Mouse (Mus musculus): ENCODE measurements around the gene Dedd2.

Dedd2 gene

DNA sequence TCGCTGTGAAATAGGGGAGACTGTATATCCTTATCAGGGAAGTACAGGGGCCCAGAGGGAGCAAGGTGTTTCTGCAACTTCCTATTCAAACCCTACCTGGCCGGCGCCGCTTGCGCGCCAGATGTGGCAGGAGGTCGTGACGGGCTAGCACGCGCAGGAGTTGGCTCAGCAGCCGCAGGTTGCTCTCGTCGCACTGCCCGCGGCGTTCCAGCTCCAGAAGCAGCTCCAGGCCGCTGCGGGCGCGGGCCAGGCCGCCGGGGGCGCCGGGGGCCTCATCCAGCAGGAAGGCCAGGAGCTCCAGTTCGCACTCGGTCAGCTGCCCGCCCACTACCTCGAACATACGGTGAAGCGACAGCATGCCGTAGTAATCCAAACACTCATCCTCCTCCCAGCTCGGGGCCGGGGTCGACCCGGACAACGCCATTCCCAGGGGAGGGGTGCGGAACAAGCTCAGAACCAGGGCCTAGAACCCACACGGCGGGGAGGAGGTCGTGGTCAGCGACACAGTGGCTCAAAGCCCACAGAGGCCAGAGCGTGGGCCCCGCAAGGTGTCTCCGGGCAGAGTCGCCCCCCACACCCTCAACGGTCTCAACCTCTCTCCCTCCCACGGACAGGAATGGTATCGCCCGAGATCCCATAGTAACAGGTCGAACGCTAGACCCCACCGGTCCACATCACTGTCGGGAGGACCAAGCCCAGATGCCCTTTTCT is 1.6 kb downstream of the Dedd2 start:
- peak in 1 of 2 experiments; percentile 53 for DNase-seq

DNA sequence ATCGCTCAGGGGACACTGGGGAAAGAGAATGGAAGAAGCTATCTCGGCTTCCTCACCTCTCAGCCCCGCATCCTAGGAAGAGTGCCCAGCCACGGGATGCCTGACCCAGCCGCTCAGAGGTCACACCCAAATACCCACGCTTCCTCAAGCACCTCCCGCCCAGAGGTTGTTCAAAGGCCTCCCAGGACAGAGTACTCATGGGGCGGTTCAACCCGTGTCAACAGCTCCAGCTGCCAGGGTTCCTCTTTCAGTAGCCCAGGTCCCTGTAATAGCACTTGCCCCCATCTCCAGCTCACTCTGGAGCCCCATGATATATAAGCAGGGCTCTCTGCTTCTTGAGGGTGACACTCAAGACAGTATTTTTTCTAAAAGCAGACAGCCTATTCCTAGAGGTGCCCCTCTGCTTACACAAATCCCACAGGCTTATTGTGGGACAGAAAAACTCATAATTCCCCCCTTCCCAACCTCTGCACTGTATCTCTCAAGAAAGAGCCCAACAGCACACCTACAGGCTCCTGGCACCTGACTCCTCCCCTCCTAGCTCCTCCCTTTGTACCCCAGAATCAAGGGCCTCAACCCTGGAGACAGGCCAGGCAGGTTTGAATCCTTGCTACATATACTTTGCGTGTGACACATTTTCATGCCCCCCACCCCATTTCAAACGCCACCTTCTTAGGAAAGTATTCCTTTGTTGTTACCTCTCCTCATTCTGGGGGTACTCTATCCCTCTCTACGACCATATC is 2.6 kb downstream of the Dedd2 start:
- peak; percentile 59 to 68 for DNase-seq

DNA sequence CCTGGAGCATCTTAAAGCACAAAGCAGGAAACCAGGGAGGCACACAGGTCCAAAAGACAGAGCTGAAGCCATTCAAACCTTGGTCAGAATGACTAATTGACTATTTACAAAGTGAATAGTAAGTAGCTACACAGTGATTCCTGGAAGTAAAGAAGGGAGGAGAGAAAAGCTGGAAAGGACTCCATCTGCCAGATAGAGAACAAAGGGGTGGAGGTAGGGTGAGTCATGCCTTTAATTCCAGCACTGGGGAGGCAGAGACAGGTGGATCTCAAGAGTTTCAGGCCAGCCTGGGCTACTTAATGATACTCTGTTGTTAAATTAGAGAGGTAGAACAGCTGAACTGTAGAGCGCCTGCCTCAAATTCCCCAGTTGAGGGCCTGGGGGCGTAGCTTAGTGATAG is 6.2 kb downstream of the Dedd2 start:
- no peak for DNase-seq

DNA sequence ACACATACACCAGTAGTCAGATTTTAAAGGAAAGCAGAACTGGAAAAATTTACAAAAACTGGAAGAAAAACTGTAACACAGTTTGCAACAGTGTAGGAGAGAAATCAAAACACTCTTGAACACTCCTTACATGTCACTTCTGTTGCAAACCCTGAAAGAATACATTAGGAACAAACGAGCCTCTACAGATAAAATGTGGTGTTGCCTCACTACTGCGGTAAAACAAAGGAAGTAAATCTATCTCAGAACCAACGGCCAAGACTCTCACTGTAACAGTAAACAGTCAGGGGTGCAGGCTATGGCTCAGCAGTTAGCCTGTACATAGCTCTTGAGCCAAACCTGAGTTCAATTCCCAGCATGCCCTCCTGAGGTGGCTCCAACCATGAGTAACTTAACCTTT is 7.3 kb downstream of the Dedd2 start:
- DNase-seq, result no peak

DNA sequence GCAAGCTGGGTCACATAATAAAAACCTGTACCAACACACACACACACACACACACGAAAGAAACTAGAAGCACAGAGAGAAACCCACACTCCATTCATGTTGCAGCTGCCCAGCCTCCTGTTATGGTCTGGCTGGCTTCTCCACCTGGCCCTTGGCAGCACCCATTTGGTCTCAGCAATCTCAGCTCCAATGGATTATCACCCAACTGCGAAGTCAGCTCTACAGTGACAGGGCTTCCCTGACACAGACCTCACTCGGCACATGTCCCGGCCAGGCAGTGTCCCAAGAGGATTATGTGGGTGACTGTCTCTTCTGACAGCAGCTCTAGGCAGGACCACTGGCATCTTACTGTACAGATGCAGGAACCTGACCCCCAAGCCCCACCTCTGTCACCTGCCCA is 9.9 kb downstream of the Dedd2 start:
- no peak for DNase-seq

DNA sequence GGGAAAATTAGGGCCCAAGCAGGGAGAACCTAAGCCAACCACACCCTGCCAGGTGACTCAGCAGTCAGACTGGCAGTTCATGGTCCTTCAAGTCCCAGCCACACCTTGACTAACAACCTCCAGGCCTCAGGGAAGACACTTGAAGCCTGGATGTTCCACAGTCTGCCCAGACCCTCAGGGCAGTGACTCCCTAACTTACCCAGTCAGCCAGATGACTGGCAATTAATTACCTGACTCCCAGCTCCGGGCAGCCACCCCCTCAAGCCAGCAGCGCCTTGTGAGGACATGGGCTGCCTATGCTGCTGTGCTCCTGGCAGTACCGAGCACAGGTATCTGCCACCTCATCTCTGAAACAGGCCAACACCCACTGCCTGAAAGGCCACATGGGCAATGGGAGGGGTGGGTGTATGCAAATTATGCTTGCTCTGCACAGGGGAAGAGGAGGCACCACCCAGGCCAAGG is 11.2 kb downstream of the Dedd2 start:
- peak; percentile 31 to 65 for DNase-seq

DNA sequence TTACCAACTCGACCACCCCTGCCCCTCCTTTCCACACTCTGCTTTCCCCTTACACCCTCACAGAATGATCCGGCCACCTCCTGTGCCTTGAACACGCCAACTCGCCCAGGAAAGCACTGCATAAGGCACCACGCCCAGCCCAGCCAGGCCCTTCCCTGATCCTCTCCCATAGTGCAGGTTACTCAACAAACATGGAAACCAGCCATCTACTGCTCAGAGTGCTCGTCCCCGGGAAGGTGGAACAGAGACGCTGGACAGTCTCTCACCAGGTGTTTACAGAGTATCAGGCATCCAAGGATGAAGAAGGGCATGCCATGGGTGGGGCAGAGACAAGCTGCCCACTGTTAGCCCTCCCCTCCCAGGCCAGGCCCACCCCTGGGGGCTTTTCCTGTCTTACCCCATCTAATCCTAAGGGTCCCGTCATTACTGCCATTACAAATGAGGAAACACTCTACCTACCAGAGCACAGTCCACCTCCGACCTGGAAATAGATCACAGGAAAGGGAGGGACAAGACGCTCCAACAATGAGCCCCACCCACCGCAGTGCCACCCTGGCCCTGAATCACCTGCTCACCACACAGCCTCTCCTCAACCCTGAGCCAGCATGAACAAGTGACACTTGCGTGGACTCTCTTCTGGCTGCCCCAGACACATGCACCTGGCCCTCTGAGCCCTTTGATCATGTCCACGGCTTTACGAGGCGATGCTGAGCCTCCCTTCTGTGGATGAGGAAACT is 14.2 kb downstream of the Dedd2 start:
- DNase-seq, result peak; percentile 39 to 56

DNA sequence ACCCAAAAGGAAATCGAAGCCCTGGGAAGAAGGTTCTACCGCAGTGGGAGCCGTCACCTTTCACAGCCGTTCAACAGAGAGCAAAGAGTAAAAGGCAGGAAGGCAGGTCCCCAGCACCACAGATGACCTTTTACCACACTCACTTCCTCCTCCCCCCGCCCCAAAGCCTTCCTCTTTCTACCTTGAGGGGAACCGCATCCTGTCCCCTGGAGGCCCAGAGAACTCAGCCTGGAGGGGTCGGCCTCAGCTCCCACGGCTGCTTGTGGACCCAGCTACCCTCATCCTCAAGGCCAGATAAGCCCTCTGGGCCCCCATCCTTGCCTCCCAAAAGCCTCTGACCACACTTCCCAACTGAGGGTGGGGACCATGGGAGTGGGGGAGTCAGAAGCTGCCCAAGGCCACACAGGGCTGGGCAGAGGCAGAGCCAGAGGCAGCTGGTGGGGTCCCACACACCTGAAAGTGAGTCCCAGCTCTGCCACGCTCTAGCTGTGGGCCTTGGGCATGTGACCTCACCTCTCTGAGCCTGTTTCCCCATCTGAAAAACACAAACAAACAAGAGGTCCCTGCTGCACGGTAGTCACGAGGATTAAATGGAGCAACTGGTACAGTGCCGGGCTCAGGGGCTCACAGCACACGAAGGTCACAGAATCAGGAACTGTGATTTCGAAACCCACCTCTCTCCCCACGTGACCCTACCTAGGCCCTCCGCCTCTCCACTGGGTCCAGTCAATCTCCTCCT is 14.9 kb downstream of the Dedd2 start:
- peak; percentile 38 to 39 for DNase-seq

DNA sequence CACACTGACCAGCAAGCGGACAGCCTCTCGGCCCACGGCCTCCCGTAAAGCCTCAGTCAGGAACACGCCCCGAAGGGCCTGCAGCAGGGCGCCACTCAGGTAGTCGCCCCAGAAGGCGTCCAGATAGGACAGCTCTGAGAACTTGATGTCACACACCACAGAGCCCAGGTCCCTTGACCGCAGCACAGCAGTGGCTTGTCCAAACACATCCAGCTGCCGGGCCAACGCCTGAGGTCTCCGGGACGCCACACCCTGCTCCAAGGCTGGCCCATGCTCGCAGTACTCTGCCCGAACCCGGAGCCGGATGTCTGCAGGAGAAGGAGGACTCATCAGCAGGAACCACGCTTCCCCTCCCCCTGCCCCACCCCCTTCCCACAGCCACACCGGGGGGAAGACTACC is 16.8 kb downstream of the Dedd2 start:
- no peak for DNase-seq

DNA sequence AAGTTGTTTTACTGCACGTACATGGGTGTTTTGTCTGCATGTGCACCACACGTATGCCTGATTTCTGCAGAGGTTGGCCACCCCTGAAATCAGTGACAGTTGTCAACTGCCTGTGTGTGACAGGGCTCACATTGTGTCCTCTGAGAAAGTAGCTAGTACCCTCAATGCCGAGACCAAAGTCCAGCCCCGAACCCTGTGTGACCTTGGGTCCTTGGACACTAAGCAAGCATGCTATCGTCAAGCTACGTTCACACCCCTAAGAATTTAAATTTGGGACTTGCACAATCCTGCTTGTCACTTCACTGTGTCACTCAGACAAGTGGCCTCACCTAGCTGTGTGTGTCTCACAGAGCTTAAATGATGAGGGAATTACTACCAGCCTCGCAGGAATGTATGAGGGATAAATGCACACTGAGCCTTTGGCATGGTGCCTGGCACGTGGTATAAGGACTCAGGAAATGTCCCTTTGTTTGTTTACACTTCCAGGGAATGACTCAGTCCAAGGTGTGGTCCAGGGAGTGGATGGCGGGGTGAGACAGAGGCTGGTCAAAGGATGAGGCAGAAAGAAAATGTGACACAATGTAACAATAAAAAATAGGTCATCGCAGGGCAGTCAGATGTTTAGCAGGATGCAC is 22.9 kb downstream of the Dedd2 start:
- DNase-seq, result peak; percentile 66 to 82

DNA sequence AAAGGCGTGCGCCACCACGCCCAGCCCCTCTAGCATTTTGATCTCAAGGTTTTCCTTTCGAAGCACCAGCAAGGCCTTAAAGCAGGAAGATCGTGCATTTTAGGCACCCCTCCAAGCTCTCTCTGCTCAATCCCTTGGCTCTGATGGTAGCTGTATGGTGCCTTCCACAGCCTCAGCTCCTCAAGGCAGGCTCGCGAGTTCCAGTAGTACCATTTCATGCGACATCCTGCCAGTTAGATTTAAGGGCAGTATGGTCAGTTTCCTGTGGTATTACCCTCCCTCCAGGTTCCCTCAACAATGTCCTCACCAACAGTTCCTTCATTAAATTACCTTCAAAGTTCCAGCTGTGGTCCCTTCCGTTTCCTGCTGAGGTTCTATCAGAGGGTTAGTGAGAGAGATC is 24.3 kb downstream of the Dedd2 start:
- DNase-seq, result no peak

DNA sequence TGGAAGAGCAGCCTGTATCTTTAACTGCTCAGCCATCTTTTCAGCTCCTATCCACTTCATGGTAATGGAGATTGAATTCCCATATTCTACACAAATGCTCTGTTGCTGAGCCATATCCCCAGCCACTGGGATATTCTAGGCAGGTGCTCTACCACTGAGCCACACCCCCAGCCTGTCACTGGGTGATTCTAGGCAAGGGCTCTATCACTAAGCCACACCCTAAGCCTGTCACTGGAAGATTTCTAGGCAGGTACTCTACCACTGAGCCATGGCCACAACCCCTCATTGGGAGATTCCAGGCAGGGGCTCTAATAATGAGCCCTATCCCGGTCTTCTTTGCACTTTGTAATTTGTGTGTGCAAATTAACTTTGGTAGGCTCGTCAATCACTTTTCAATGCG is 25.3 kb downstream of the Dedd2 start:
- DNase-seq, result no peak

DNA sequence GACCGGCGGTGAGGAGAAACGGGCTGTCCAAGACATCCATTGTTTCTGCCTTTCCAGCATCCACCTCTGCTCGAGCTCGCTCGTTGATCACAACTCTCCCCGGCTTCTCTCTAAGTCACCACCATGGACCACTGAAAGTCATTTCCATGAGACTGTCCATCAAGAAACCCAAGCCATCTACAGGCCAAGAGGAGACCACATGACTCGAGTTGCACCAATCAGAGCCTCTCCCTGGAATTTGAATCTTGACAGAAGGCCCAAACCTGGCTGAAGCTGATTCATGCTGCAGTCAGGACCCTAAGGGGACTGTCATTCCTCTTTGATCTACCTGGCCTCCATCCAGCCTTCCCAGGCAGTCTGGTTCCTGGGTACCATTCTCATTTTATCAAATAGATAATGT is 28.3 kb downstream of the Dedd2 start:
- DNase-seq, result no peak

DNA sequence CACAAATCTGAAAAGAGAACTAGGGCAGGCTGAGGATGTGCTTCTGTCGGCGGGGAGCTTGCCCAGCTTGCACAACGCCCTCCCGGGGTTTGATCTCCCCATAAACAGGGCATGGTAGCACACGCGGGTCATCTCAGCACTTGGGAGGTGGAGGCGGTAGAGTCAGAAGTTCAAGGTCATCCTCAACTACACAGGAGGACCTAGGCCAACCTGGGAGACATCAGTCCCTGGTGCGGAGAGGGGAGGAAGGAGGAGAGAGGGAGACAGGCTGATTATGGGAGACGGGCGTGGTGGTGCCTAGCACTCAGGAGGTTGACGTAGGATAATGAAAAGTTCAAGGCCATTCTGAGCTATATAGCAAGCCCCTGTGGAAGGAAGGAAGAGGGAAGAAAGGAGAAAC is 29.6 kb downstream of the Dedd2 start:
- no peak for DNase-seq

DNA sequence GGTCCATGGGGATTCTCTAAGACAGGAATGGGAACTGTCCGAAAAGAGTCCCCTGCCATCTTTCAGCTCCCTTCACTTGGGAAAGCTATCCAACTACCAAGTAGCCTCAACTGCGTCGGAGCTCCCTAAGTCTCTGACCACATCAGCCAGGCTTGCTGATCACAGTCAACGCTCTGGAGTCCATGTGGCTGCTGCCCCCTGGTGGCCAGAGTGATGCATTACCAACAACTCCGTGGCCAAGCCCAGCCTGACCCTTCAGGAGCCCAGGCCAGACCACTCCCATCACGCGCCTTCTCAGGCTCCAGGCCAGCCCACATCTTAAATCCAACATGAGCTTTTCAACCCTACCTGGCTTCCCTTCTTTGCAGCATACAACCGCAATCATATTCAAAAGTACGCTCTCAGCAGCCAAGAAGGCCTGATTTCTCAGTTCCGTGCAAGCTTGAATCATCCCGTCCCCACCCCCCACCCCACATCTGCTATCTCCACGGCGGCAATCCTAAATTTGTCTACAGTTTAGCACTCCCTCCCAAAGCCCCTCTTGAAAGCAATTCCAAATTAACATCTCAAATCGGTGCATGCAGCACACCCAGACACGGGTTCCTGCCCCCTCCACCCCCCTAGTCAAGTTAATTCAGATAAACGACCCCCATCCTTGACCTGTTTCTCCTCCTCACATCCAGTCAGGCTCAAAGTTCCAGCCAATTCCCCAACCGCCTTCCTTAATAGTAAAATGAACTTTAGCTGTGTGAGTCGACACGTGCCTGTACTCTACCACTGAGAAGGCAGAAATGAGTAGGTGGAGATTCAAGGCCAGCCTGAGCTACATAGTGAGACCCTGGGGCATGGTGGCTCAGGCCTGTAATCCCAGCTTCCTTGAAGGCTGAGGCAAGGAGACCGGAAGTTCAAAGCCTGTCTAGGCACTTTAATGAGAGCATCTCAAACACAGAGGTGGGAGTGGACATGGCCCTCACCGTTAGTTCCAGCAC is 32.5 kb downstream of the Dedd2 start:
- DNase-seq, result peak; percentile 85 to 88

DNA sequence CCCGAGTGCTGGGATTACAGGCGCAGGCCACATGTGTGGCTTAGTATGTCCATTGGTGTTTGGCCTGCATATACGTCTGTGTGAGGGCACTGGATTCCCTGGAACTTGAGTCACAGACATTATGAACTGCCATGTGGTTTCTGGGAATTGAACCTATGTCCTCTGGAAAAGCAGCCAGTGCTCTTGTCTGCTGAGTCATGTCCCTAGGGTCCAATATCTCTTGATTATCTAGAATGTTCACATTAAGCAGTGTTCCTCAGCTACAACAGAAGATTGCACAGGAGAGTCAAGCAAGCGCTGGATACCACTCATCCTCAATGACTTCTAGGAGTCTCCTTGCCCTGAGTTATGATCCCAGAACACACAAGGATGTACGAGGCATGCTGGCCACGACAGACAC is 36.3 kb downstream of the Dedd2 start:
- no peak for DNase-seq

DNA sequence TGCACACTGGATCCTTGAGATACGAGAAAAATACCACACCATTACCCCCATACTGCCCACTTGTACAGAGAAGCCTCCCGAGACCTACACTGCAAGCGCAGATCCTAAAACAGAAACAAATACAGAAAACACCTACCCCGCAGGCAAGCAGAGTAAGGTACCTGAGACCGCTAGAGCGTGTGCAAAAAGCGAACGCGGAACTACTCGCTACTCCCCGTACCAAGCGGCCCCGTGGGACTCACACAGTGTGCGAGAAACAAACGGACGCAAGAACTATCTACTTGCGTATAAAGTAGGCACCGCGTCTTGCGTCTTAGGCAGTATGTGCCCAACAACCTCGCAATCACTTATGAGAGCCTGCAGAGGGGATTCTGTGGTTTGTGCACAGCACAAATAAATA is 38.6 kb downstream of the Dedd2 start:
- no peak for DNase-seq

DNA sequence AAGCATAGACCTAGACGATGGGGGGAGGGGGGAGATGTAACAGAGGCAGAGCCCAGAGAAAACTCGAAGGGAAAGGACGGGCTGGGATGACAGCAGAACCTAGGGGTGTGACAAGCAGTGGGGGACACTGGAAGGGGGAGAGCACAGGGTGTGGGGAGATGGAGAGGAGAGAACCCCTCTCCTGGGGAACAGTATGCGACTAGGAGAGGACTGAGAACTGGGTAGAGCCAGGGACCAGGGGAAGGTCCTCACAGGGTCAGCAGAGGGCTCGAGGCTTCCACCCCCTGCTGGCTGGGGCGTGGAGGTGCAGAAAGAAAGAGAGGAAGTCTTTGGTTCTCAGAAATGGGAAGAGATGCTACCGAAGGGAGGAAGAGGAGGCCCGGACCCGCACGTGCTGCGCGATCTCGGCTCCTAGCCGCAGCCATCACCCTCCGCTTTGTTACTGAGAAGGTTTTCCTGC is 39.1 kb downstream of the Dedd2 start:
- peak; percentile 32 to 36 for DNase-seq

DNA sequence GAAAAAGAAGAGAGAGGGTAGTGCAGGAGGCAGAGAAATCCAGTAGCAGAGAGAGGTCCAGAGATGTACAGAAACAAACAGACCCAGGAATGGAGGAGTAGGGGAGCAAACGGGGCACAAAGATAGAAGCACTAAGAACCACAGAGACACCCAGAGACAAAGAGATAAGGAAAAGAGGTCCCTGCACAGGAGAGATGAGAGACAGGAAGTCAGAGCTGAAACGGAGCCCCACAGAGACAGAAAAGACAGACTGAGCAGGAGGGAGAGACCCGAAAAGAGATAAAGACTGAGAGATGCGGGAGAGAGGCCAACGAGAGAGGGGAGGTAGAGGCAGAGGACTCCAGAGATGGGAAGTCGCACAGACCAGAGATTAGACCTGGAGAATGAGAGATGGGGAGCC is 39.9 kb downstream of the Dedd2 start:
- DNase-seq, result no peak

DNA sequence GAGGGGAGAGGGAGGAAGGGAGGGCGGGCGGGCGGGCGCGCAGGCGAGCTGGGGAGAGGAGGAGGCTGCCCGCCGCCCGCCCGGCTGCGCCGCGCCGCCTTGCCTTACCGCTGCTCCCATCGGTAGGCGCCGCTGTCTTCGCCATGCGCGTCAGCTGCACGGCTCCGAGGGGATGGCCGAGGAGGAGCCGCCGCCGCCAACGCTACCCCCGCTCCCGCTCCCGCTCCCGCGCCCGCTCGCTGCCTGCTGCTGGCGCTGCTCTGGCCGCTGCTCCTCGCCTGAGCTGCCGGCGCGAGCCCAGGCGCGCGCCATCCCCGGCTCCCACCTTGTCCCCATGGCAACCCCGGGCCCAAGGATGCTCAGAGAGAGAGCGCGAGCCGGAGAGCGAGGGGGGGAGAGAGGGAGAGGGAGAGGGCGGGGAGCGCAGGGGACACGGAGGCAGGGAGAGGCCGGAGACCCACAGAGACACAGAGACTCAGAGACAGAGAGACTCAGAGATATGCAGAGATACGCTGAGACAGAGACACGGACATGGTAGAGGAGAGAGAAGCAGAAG is 40.7 kb downstream of the Dedd2 start, which contains the start of gene Pou2f2:
Gene Pou2f2, minus strand, starts transcription at position 121 of the 556 bp plus-strand sequence.
- peak; percentile 54 to 55 for DNase-seq
